Mouse (Mus musculus) T-helper 17 cell (primary cell): ENCODE measurements at regions not wholly inside any gene's neighbourhood (a gene's known extent, or its start where the extent isn't known, plus 50 kb on each side); places are given as distances from the start of the nearest gene placed in this dataset.
"Not testable (repeated sequence)": the region's sequence is repeated elsewhere in the genome, so short reads cannot be mapped to it uniquely, and the experiment has no call there.

ENCODE experiments used
- in situ Hi-C, 2 experiments: fragments of 300-600 bp; cut with MboI, MseI; formaldehyde crosslinking; loops; 1 replicate in 1 of 2; 2 replicates in 1 of 2; pipeline ENCODE4 v1.15.1; 2025; ENCODE audit warnings: high pct_unique_total_duplicates in 2 of 2

- in situ Hi-C loops: no loop called here
These were observed 611.9 kb downstream of the A830018L16Rik start for GRCm38 (mm10) chr1:12025791-12026190.

- in situ Hi-C loops: no loop called here
These were observed 613.5 kb downstream of the A830018L16Rik start for GRCm38 (mm10) chr1:12027442-12027841.

GRCm38 (mm10) chr1:12028074-12028473, 614.2 kb downstream of the A830018L16Rik start:
- in situ Hi-C loops: no loop called here

- in situ Hi-C loops: no loop called here
These were observed 638.1 kb downstream of the A830018L16Rik start for GRCm38 (mm10) chr1:12051931-12052482.

- in situ Hi-C loops: no loop called here
These were observed 642.1 kb downstream of the A830018L16Rik start for GRCm38 (mm10) chr1:12055865-12056560.

GRCm38 (mm10) chr1:12065016-12065513, 651.2 kb downstream of the A830018L16Rik start:
- in situ Hi-C loops: no loop called here

GRCm38 (mm10) chr1:12092564-12093504, 678.9 kb downstream of the A830018L16Rik start:
- in situ Hi-C loops: no loop called here

GRCm38 (mm10) chr1:12115041-12115828, 701.3 kb downstream of the A830018L16Rik start:
- in situ Hi-C loops: no loop called here

- in situ Hi-C loops: no loop called here
These were observed 703.2 kb downstream of the A830018L16Rik start for GRCm38 (mm10) chr1:12117083-12117482.

GRCm38 (mm10) chr1:12120926-12121325, 707.0 kb downstream of the A830018L16Rik start:
- in situ Hi-C loops: no loop called here

GRCm38 (mm10) chr1:12126611-12127010, 712.7 kb downstream of the A830018L16Rik start:
- in situ Hi-C loops: not testable (repeated sequence)

- in situ Hi-C loops: no loop called here
These were observed 756.6 kb downstream of the A830018L16Rik start for GRCm38 (mm10) chr1:12170503-12170902.

GRCm38 (mm10) chr1:12189646-12190233, 775.8 kb downstream of the A830018L16Rik start:
- in situ Hi-C loops: no loop called here

GRCm38 (mm10) chr1:12192588-12192987, 778.7 kb downstream of the A830018L16Rik start:
- in situ Hi-C loops: no loop called here

GRCm38 (mm10) chr1:12231089-12231488, 817.2 kb downstream of the A830018L16Rik start:
- in situ Hi-C loops: no loop called here

- in situ Hi-C loops: loop anchor here in 1 of 2 experiments (10.0 kb wide), 1 partner anchor 1803 kb away; no protein-coding TSS in a partner anchor
These were observed 828.2 kb downstream of the A830018L16Rik start for GRCm38 (mm10) chr1:12242090-12242489.

GRCm38 (mm10) chr1:12282493-12282892, 868.6 kb downstream of the A830018L16Rik start:
- in situ Hi-C loops: no loop called here

GRCm38 (mm10) chr1:12285551-12285950, 871.6 kb downstream of the A830018L16Rik start:
- in situ Hi-C loops: no loop called here

GRCm38 (mm10) chr1:12286026-12286425, 872.1 kb downstream of the A830018L16Rik start:
- in situ Hi-C loops: no loop called here

GRCm38 (mm10) chr1:12288521-12288920, 874.6 kb downstream of the A830018L16Rik start:
- in situ Hi-C loops: no loop called here

GRCm38 (mm10) chr1:12291787-12292186, 877.9 kb downstream of the A830018L16Rik start:
- in situ Hi-C loops: no loop called here
